Mouse (Mus musculus) stomach, embryonic 16.5 days (tissue): ENCODE data around the gene Prkaa1. TPM values are rescaled to one million over a fixed set of nuclear protein-coding genes. Genes with fewer than 3 reads are reported as not detected.

ENCODE experiments used
- ATAC-seq: fragments of 200-750 bp; cut with Nextera tagmentation; 2 replicates; pipeline ENCODE4 v1.8.0; 2017; ENCODE audit warnings: moderate number of reproducible peaks, moderate TSS enrichment; ENCODE audit not compliant: insufficient read depth, low FRiP score
- H3K27ac ChIP-seq: fragments of 300-500 bp; sonication (generic); 2 replicates; pipeline ENCODE4 v1.5.1; 2014; ENCODE audit warnings: low read length
- H3K27me3 ChIP-seq: fragments of 300-500 bp; sonication (generic); 2 replicates; pipeline ENCODE4 v1.6.1; 2014; ENCODE audit warnings: low read length, control low read depth, mixed read lengths; ENCODE audit not compliant: control insufficient read depth, insufficient read depth
- H3K36me3 ChIP-seq: fragments of 300-500 bp; sonication (generic); 2 replicates; pipeline ENCODE4 v1.6.1; 2014; ENCODE audit warnings: low read length; ENCODE audit not compliant: control insufficient read depth, insufficient read depth
- H3K4me1 ChIP-seq: fragments of 300-500 bp; sonication (generic); 2 replicates; pipeline ENCODE4 v1.6.1; 2014; ENCODE audit warnings: low read length, control low read depth, mixed read lengths; ENCODE audit not compliant: control insufficient read depth, insufficient read depth
- H3K4me2 ChIP-seq: fragments of 300-500 bp; sonication (generic); 2 replicates; pipeline ENCODE4 v1.6.1; 2014; ENCODE audit warnings: low read depth, low read length, mixed read lengths
- H3K4me3 ChIP-seq: fragments of 300-500 bp; sonication (generic); replicated peaks from 2 replicates; pipeline ENCODE4 v1.5.1; 2014; ENCODE audit warnings: mild to moderate bottlenecking, low read length
- H3K9ac ChIP-seq: fragments of 300-500 bp; sonication (generic); 2 replicates; pipeline ENCODE4 v1.6.1; 2014; ENCODE audit warnings: low read length
- H3K9me3 ChIP-seq: fragments of 300-500 bp; sonication (generic); replicated peaks from 2 replicates; pipeline ENCODE4 v1.6.1; 2016; ENCODE audit warnings: low read length, control low read depth; ENCODE audit not compliant: control insufficient read depth
- WGBS: fragments of 180-500 bp; shearing (Covaris S2); extraction: QIAGEN DNeasy Blood & Tissue Kit; methylation state at CpG from one replicate; pipeline ENCODE4 v1.1.7; 2014; 5-methylcytosine and 5-hydroxymethylcytosine counted together
- polyA plus RNA-seq: library from polyadenylated mRNA; unstranded; fragments of >200 nt; fragmentation: Nextera tagmentation; extraction: Ambion mirVana; gene quantifications from 2 replicates; pipeline ENCODE4 v1.2.1, GENCODE M21; 2015

Prkaa1 gene
- polyA plus RNA-seq, 1 experiment from 2014 or later = 24.2 TPM

DNA sequence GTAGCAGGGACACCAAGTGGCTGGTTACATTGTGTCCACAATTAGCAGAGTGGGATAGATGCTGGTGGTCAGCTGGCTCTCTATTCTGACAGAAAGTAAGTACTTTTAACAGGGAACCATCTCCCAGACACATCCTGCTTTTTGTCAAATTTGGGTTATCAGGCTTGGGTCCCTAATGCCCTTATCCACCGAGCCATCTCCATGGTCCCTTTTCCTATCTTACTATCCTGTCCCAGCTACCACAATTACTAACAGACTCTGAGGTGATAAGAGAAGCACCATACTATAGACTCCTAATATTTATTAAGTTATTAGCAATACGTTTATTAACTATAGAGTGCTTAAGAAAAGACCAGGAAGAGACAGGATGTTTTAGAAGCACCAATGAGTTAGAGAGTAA, 4.3 kb upstream of the Prkaa1 start:
- 75% methylated on average over 2 of the region's 2 CpGs for WGBS
- H3K4me3 ChIP-seq = no peak overlapping the region
- ATAC-seq = no peak
- no peaks in the 10 kb centered on the region for H3K27me3 ChIP-seq
- H3K9ac ChIP-seq = no peak overlapping the region
- no peaks in the 10 kb centered on the region for H3K4me1 ChIP-seq
- H3K9me3 ChIP-seq = no peaks in the 10 kb centered on the region
- no peaks in the 10 kb centered on the region for H3K36me3 ChIP-seq
- no peak overlapping the region for H3K4me2 ChIP-seq
- no peak overlapping the region for H3K27ac ChIP-seq

DNA sequence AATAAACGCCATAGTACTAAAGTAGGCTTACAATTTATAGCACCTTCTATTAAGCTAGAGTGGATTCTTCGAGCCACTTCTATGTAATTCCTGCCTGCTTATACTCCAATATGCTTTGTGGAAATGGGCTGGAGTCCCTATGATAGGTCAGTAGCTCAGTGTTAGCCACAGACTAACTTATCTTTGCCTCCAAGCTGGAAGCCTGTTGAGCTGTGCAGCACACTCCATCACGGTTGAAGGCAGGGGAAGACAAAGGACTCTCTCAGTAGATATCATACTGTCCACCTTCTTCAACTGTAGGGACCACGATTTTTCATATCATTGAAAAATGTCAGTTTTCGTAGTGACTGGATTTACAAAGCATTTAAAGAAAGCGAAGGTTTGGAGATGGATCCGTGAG, 3.8 kb upstream of the Prkaa1 start:
- WGBS = 85% methylated on average over 7 of the region's 7 CpGs
- Histone ChIP-seq H3K36me3 (no peaks in the 10 kb centered on the region), H3K27ac (no peak overlapping the region), H3K4me3 (no peak overlapping the region), H3K9me3 (no peaks in the 10 kb centered on the region), H3K27me3 (no peaks in the 10 kb centered on the region), H3K4me1 (peaks cover 3% of the 10 kb centered on the region), H3K4me2 (no peak overlapping the region), H3K9ac (no peak overlapping the region)
- no peak for ATAC-seq

GRCm38 (mm10) chr15:5140357-5140756, 3.3 kb upstream of the Prkaa1 start:
- Histone ChIP-seq H3K27ac (no peak overlapping the region), H3K36me3 (no peaks in the 10 kb centered on the region), H3K4me1 (peaks cover 8% of the 10 kb centered on the region), H3K4me3 (no peak overlapping the region), H3K9me3 (no peaks in the 10 kb centered on the region), H3K9ac (no peak overlapping the region), H3K4me2 (no peak overlapping the region), H3K27me3 (no peaks in the 10 kb centered on the region)
- ATAC-seq = no peak

- H3K4me3 ChIP-seq = no peak overlapping the region
- no peak overlapping the region for H3K9ac ChIP-seq
- no peaks in the 10 kb centered on the region for H3K9me3 ChIP-seq
- H3K27ac ChIP-seq = no peak overlapping the region
- H3K27me3 ChIP-seq = no peaks in the 10 kb centered on the region
- H3K36me3 ChIP-seq = no peaks in the 10 kb centered on the region
- H3K4me1 ChIP-seq = peaks cover 12% of the 10 kb centered on the region
- WGBS = 64% methylated on average over 5 of the region's 5 CpGs
- no peak for ATAC-seq
- no peak overlapping the region for H3K4me2 ChIP-seq
Observed at GRCm38 (mm10) chr15:5142047-5142446, 1.6 kb upstream of the Prkaa1 start.

- H3K4me3 ChIP-seq = no peak overlapping the region
- no peaks in the 10 kb centered on the region for H3K27me3 ChIP-seq
- no peaks in the 10 kb centered on the region for H3K36me3 ChIP-seq
- no peak for ATAC-seq
- no peaks in the 10 kb centered on the region for H3K9me3 ChIP-seq
- 65% methylated on average over 5 of the region's 5 CpGs for WGBS
- peaks cover 12% of the 10 kb centered on the region for H3K4me1 ChIP-seq
- no peak overlapping the region for H3K27ac ChIP-seq
- no peak overlapping the region for H3K9ac ChIP-seq
- no peak overlapping the region for H3K4me2 ChIP-seq
Observed at GRCm38 (mm10) chr15:5142714-5143113, 947 bp upstream of the Prkaa1 start.

GRCm38 (mm10) chr15:5144021-5144778, 539 bp downstream of the Prkaa1 start:
- H3K27me3 ChIP-seq = no peaks in the 10 kb centered on the region
- H3K9ac ChIP-seq = peak overlapping the region; percentile 95
- H3K4me3 ChIP-seq = peak overlapping the region; percentile 93
- H3K4me1 ChIP-seq = peaks cover 18% of the 10 kb centered on the region
- H3K36me3 ChIP-seq = no peaks in the 10 kb centered on the region
- H3K9me3 ChIP-seq = no peaks in the 10 kb centered on the region
- WGBS = under 1% methylated on average over 58 of the region's 61 CpGs
- peak overlapping the region; percentile 77 for H3K4me2 ChIP-seq
- ATAC-seq = peak; percentile 84
- H3K27ac ChIP-seq = peak overlapping the region; percentile 87

GRCm38 (mm10) chr15:5145196-5145945, 1.7 kb downstream of the Prkaa1 start:
- no peak for ATAC-seq
- H3K27ac ChIP-seq = no peak overlapping the region
- WGBS = 38% methylated on average over 9 of the region's 9 CpGs
- 0 out of 2 replicates have a peak overlapping the region, but pooled peaks have one; percentile 2 for H3K9ac ChIP-seq
- H3K9me3 ChIP-seq = no peaks in the 10 kb centered on the region
- H3K4me1 ChIP-seq = peaks cover 21% of the 10 kb centered on the region
- H3K4me2 ChIP-seq = peak overlapping the region; percentile 77
- H3K36me3 ChIP-seq = no peaks in the 10 kb centered on the region
- no peaks in the 10 kb centered on the region for H3K27me3 ChIP-seq
- peak overlapping the region; percentile 93; the same call in 1 of the 2 replicates for H3K4me3 ChIP-seq

DNA sequence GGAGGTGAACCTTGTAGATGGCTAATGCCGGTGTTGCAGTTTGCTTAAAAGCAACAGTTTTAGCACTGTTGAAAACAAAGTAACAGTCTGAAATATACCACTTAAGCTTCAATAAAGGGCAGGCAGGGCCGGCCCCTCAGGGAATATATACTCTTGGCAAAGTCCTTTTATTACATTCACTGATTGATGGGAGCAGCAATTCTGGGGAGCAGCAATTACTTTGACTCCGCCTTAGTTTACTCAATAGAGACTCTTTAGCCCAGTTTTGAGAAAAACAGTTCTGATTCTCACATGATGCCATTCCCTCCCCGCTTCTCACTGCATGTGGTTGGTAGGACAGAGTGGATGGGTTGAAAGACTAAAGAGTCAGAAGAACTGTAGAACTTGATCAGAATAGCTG, 5.5 kb downstream of the Prkaa1 start:
- no peak for ATAC-seq
- WGBS = 69% methylated on average over 4 of the region's 4 CpGs
- H3K4me2 ChIP-seq = no peak overlapping the region
- H3K9ac ChIP-seq = no peak overlapping the region
- no peak overlapping the region for H3K27ac ChIP-seq
- no peaks in the 10 kb centered on the region for H3K9me3 ChIP-seq
- H3K27me3 ChIP-seq = no peaks in the 10 kb centered on the region
- H3K36me3 ChIP-seq = no peaks in the 10 kb centered on the region
- H3K4me3 ChIP-seq = no peak overlapping the region
- peaks cover 21% of the 10 kb centered on the region for H3K4me1 ChIP-seq

GRCm38 (mm10) chr15:5152171-5152570, 8.5 kb downstream of the Prkaa1 start:
- no peak for ATAC-seq
- H3K36me3 ChIP-seq = no peaks in the 10 kb centered on the region
- peaks cover 9% of the 10 kb centered on the region for H3K4me1 ChIP-seq
- H3K27me3 ChIP-seq = no peaks in the 10 kb centered on the region
- no peak overlapping the region for H3K4me2 ChIP-seq
- H3K9ac ChIP-seq = no peak overlapping the region
- no peak overlapping the region for H3K4me3 ChIP-seq
- no peak overlapping the region for H3K27ac ChIP-seq
- no peaks in the 10 kb centered on the region for H3K9me3 ChIP-seq
- 93% methylated on average over 6 of the region's 6 CpGs for WGBS
